ENCODE assay signal across 9 mouse cellular contexts in genomic region chr19:11044671-11044995, GRCm38 (mm10). TPM values are rescaled to one million over a fixed set of nuclear protein-coding genes. Genes with fewer than 3 reads are reported as not detected.
DNase-seq lines count a peak whose midpoint lies in the region; ATAC-seq and TF ChIP-seq lines count a peak whose summit lies in the region.
"Had no signal": no experiment of that assay in that cellular context is flagged by ENCODE, and none has a peak within 500 bp of the region (broad histone marks: within the 10 kb centered on the region; RNA-seq: fewer than 3 reads in every experiment).

No protein-coding gene starts in this region.

- H3K4me1 ChIP-seq in kidney, postnatal 0 days (replicated peaks; ENCODE audit: insufficient read depth, low read length): no peaks in the 10 kb centered on the region
- H3K4me1 ChIP-seq in embryonic facial prominence, embryonic 13.5 days: no peaks in the 10 kb centered on the region
- H3K4me1 ChIP-seq in intestine, embryonic 15.5 days (replicated peaks): no peaks in the 10 kb centered on the region
- H3K4me1 ChIP-seq in midbrain, postnatal 0 days (ENCODE audit: insufficient read depth, low read length): no peaks in the 10 kb centered on the region

- WGBS in kidney, postnatal 0 days: 24% methylated on average over 5 of the region's 5 CpGs
- WGBS in embryonic facial prominence, embryonic 13.5 days: 22% methylated on average over 5 of the region's 5 CpGs
- WGBS in intestine, embryonic 15.5 days: 22% methylated on average over 5 of the region's 5 CpGs
- WGBS in midbrain, postnatal 0 days: 13% methylated on average over 5 of the region's 5 CpGs

- no peaks in the 10 kb centered on the region for H3K27me3 ChIP-seq in kidney, postnatal 0 days (ENCODE audit: insufficient read depth, low read length)
- H3K27me3 ChIP-seq in embryonic facial prominence, embryonic 13.5 days: no peaks in the 10 kb centered on the region
- no peaks in the 10 kb centered on the region for H3K27me3 ChIP-seq in intestine, embryonic 15.5 days (replicated peaks)
- no peaks in the 10 kb centered on the region for H3K27me3 ChIP-seq in midbrain, postnatal 0 days (ENCODE audit: insufficient read depth, low read length)

- H3K36me3 ChIP-seq in kidney, postnatal 0 days (ENCODE audit: insufficient read depth, low read length): no peaks in the 10 kb centered on the region
- no peaks in the 10 kb centered on the region for H3K36me3 ChIP-seq in embryonic facial prominence, embryonic 13.5 days
- no peaks in the 10 kb centered on the region for H3K36me3 ChIP-seq in intestine, embryonic 15.5 days
- no peaks in the 10 kb centered on the region for H3K36me3 ChIP-seq in midbrain, postnatal 0 days (ENCODE audit: insufficient read depth, low read length)

- no peak for TF ChIP-seq CTCF in kidney, postnatal 0 days (IDR thresholded peaks at IDR 0.05; ENCODE audit: low read depth)
- TF ChIP-seq CTCF in midbrain, postnatal 0 days (IDR thresholded peaks at IDR 0.05): no peak

- ATAC-seq in kidney, postnatal 0 days (replicated peaks; ENCODE audit: low FRiP score, low read depth): peak; percentile 38; the same call in 1 of the 2 replicates
- no peak for ATAC-seq in embryonic facial prominence, embryonic 13.5 days (ENCODE audit: insufficient number of reproducible peaks, insufficient read depth, low FRiP score, low TSS enrichment, low read depth)
- ATAC-seq in intestine, embryonic 15.5 days: peak; percentile 69
- peak; percentile 78 for ATAC-seq in midbrain, postnatal 0 days (ENCODE audit: low FRiP score)
- no peak for ATAC-seq in monocyte, adult 5-6 weeks (replicated peaks; ENCODE audit: insufficient number of reproducible peaks, low FRiP score, low TSS enrichment, poor library complexity, severe bottlenecking)

- H3K9ac ChIP-seq in kidney, postnatal 0 days (ENCODE audit: low read depth, low read length): peak overlapping the region; percentile 31; the same call in 1 of the 2 replicates
- no peak overlapping the region for H3K9ac ChIP-seq in embryonic facial prominence, embryonic 13.5 days
- H3K9ac ChIP-seq in intestine, embryonic 15.5 days: no peak overlapping the region
- 0 out of 2 replicates have a peak overlapping the region, but pooled peaks have one; percentile 24 for H3K9ac ChIP-seq in midbrain, postnatal 0 days (replicated peaks; ENCODE audit: low read length, poor library complexity, severe bottlenecking)

- peak overlapping the region; percentile 62 for H3K4me2 ChIP-seq in kidney, postnatal 0 days (ENCODE audit: low read length)
- H3K4me2 ChIP-seq in embryonic facial prominence, embryonic 13.5 days: peak overlapping the region; percentile 58
- peak overlapping the region; percentile 63 for H3K4me2 ChIP-seq in intestine, embryonic 15.5 days (replicated peaks)
- H3K4me2 ChIP-seq in midbrain, postnatal 0 days (ENCODE audit: low read depth, low read length, poor library complexity, severe bottlenecking): peak overlapping the region; percentile 69

- H3K9me3 ChIP-seq in kidney, postnatal 0 days (replicated peaks; ENCODE audit: low read length): no peaks in the 10 kb centered on the region
- no peaks in the 10 kb centered on the region for H3K9me3 ChIP-seq in embryonic facial prominence, embryonic 13.5 days
- H3K9me3 ChIP-seq in intestine, embryonic 15.5 days: no peaks in the 10 kb centered on the region
- H3K9me3 ChIP-seq in midbrain, postnatal 0 days (ENCODE audit: low read length): no peaks in the 10 kb centered on the region

- DNase-seq in kidney, postnatal 0 days (ENCODE audit: low spot score): no peak
- no peak for DNase-seq in kidney, postnatal 10 days
- no peak for DNase-seq in midbrain, postnatal 0 days (ENCODE audit: low spot score)
- no peak for DNase-seq in frontal cortex, postnatal 36 days (ENCODE audit: low spot score in 2 of 2)
- no peak for DNase-seq in kidney, adult 18-20 months

- H3K4me3 ChIP-seq in kidney, postnatal 0 days (replicated peaks; ENCODE audit: low read depth, low read length): peak overlapping the region; percentile 26
- peak overlapping the region; percentile 37 for H3K4me3 ChIP-seq in embryonic facial prominence, embryonic 13.5 days
- H3K4me3 ChIP-seq in intestine, embryonic 15.5 days (replicated peaks): peak overlapping the region; percentile 29
- H3K4me3 ChIP-seq in midbrain, postnatal 0 days (ENCODE audit: low read depth, low read length): peak overlapping the region; percentile 36

- H3K27ac ChIP-seq in kidney, postnatal 0 days: no peak overlapping the region
- no peak overlapping the region for H3K27ac ChIP-seq in embryonic facial prominence, embryonic 13.5 days
- no peak overlapping the region for H3K27ac ChIP-seq in intestine, embryonic 15.5 days
- no peak overlapping the region for H3K27ac ChIP-seq in midbrain, postnatal 0 days (ENCODE audit: low read depth, low read length)

RNA-seq across cellular contexts. Expression of gene Ms4a18, which starts 26.8 kb away (rescaled TPM):
- polyA plus RNA-seq in kidney, postnatal 0 days (2015; fragmentation: Nextera tagmentation; extraction: Ambion mirVana): not detected in 2 replicates
- not detected in 2 replicates for polyA plus RNA-seq in embryonic facial prominence, embryonic 13.5 days (2015; fragmentation: Nextera tagmentation; extraction: Ambion mirVana)
- 33.2 and 37.9 TPM in 2 replicates for polyA plus RNA-seq in intestine, embryonic 15.5 days (2015; fragmentation: Nextera tagmentation; extraction: Ambion mirVana)
- not detected in 2 replicates for total RNA-seq in midbrain, postnatal 0 days (2014; rRNA removed)
- polyA plus RNA-seq in midbrain, postnatal 0 days (2015; fragmentation: Nextera tagmentation; extraction: Ambion mirVana): not detected in 2 replicates
- total RNA-seq in monocyte, adult 5-6 weeks (2017): not detected in 3 replicates
- total RNA-seq: liver, adult 2 months had no signal
- polyA plus RNA-seq: liver, adult 2 months had no signal

RNA-seq across cellular contexts. Expression of gene Ms4a8a, which starts 36.3 kb away (rescaled TPM):
- polyA plus RNA-seq in kidney, postnatal 0 days (2015; fragmentation: Nextera tagmentation; extraction: Ambion mirVana): not detected in 2 replicates
- polyA plus RNA-seq in embryonic facial prominence, embryonic 13.5 days (2015; fragmentation: Nextera tagmentation; extraction: Ambion mirVana): not detected in 2 replicates
- 21.8 and 23.7 TPM in 2 replicates for polyA plus RNA-seq in intestine, embryonic 15.5 days (2015; fragmentation: Nextera tagmentation; extraction: Ambion mirVana)
- total RNA-seq in midbrain, postnatal 0 days (2014; rRNA removed): not detected in 2 replicates
- polyA plus RNA-seq in midbrain, postnatal 0 days (2015; fragmentation: Nextera tagmentation; extraction: Ambion mirVana): not detected in 2 replicates
- 1.1 to 8.6 TPM (median 4.5 TPM) in 3 replicates for total RNA-seq in monocyte, adult 5-6 weeks (2017)

RNA-seq across cellular contexts. Expression of gene Ms4a15, which starts 51.6 kb away (rescaled TPM):
- polyA plus RNA-seq in kidney, postnatal 0 days (2015; fragmentation: Nextera tagmentation; extraction: Ambion mirVana): not detected in 2 replicates
- not detected in 2 replicates for polyA plus RNA-seq in embryonic facial prominence, embryonic 13.5 days (2015; fragmentation: Nextera tagmentation; extraction: Ambion mirVana)
- polyA plus RNA-seq in intestine, embryonic 15.5 days (2015; fragmentation: Nextera tagmentation; extraction: Ambion mirVana): 0.21 and 0.28 TPM in 2 replicates
- total RNA-seq in midbrain, postnatal 0 days (2014; rRNA removed): not detected in 2 replicates
- polyA plus RNA-seq in midbrain, postnatal 0 days (2015; fragmentation: Nextera tagmentation; extraction: Ambion mirVana): 0.09 TPM in 1 of 2 replicates, not detected in the other
- total RNA-seq in monocyte, adult 5-6 weeks (2017): 0.67 to 2.7 TPM in 2 of 3 replicates, not detected in the other
- total RNA-seq: liver, adult 2 months had no signal
- polyA plus RNA-seq: liver, adult 2 months had no signal

Comparison
In these comparisons a context has a peak if more than half of its experiments do, and no peak if none do; other contexts are left out.
1. ATAC-seq: peak in kidney, postnatal 0 days (single experiment), intestine, embryonic 15.5 days (single experiment) and midbrain, postnatal 0 days (single experiment); none in embryonic facial prominence, embryonic 13.5 days (single experiment) and monocyte, adult 5-6 weeks (single experiment).
2. H3K9ac ChIP-seq: peak in kidney, postnatal 0 days (single experiment) and midbrain, postnatal 0 days (single experiment); none in embryonic facial prominence, embryonic 13.5 days (single experiment) and intestine, embryonic 15.5 days (single experiment).
3. RNA of gene Ms4a18, which starts 26.8 kb away (polyA plus RNA-seq): 33.2 to 37.9 TPM in intestine, embryonic 15.5 days; not detected in kidney, postnatal 0 days, not detected in embryonic facial prominence, embryonic 13.5 days and not detected in midbrain, postnatal 0 days; every median in the first group is over 10 times any median in the second.
4. RNA of gene Ms4a8a, which starts 36.3 kb away (polyA plus RNA-seq): 21.8 to 23.7 TPM in intestine, embryonic 15.5 days; not detected in midbrain, postnatal 0 days, not detected in kidney, postnatal 0 days and not detected in embryonic facial prominence, embryonic 13.5 days; every median in the first group is over 10 times any median in the second.
5. Peak in every context shown above with its lines, with median percentiles within 50 percentile points of each other: H3K4me2 ChIP-seq and H3K4me3 ChIP-seq.